Mouse (Mus musculus) T-helper 1 cell (primary cell): ENCODE data around the gene Insl5.

Source experiments
- in situ Hi-C: fragments of 300-600 bp; cut with MboI, MseI; formaldehyde crosslinking; loops from one replicate; pipeline ENCODE4 v1.15.1; 2025; ENCODE audit warnings: high pct_unique_total_duplicates

Insl5 gene

GRCm38 (mm10) chr4:102990595-102991340, 35.9 kb downstream of the Insl5 start:
- in situ Hi-C loops = no loop called here

- in situ Hi-C loops = no loop called here
Observed at GRCm38 (mm10) chr4:102990016-102990415, 36.6 kb downstream of the Insl5 start.

GRCm38 (mm10) chr4:102989391-102989790, 37.3 kb downstream of the Insl5 start:
- in situ Hi-C loops = loop anchor here (5.0 kb wide), 1 partner anchor 158 kb away; no protein-coding TSS in a partner anchor

GRCm38 (mm10) chr4:102988526-102988925, 38.1 kb downstream of the Insl5 start:
- in situ Hi-C loops = loop anchor here (5.0 kb wide), 1 partner anchor 159 kb away; no protein-coding TSS in a partner anchor

- in situ Hi-C loops = loop anchor here (5.0 kb wide), 1 partner anchor 160 kb away; no protein-coding TSS in a partner anchor
Observed at GRCm38 (mm10) chr4:102987756-102988155, 38.9 kb downstream of the Insl5 start.

- in situ Hi-C loops = loop anchor here (5.0 kb wide), 1 partner anchor 160 kb away; no protein-coding TSS in a partner anchor
Observed at GRCm38 (mm10) chr4:102987325-102987724, 39.3 kb downstream of the Insl5 start.

- in situ Hi-C loops = loop anchor here (5.0 kb wide), 1 partner anchor 160 kb away; no protein-coding TSS in a partner anchor
Observed at GRCm38 (mm10) chr4:102986917-102987316, 39.7 kb downstream of the Insl5 start.

GRCm38 (mm10) chr4:102986173-102986572, 40.5 kb downstream of the Insl5 start:
- in situ Hi-C loops = loop anchor here (5.0 kb wide), 1 partner anchor 161 kb away; no protein-coding TSS in a partner anchor

- in situ Hi-C loops = no loop called here
Observed at GRCm38 (mm10) chr4:102981709-102982108, 44.9 kb downstream of the Insl5 start.

GRCm38 (mm10) chr4:102979385-102979784, 47.3 kb downstream of the Insl5 start:
- in situ Hi-C loops = no loop called here

- in situ Hi-C loops = no loop called here
Observed at GRCm38 (mm10) chr4:102978440-102978839, 48.2 kb downstream of the Insl5 start, which contains the start of gene Tctex1d1. Gene Tctex1d1 (plus strand): TSS chr4:102978606.

- in situ Hi-C loops = no loop called here
Observed at GRCm38 (mm10) chr4:102977778-102978321, 48.8 kb downstream of the Insl5 start.

GRCm38 (mm10) chr4:102976290-102977275, 50.1 kb downstream of the Insl5 start:
- in situ Hi-C loops = no loop called here

GRCm38 (mm10) chr4:102974172-102974571, 52.5 kb downstream of the Insl5 start:
- in situ Hi-C loops = no loop called here

- in situ Hi-C loops = no loop called here
Observed at GRCm38 (mm10) chr4:102972071-102972470, 54.6 kb downstream of the Insl5 start.

GRCm38 (mm10) chr4:102971159-102971558, 55.5 kb downstream of the Insl5 start:
- in situ Hi-C loops = no loop called here

- in situ Hi-C loops = loop anchor here (10.0 kb wide), 1 partner anchor 465 kb away; no protein-coding TSS in a partner anchor
Observed at GRCm38 (mm10) chr4:102969599-102969998, 57.0 kb downstream of the Insl5 start.
